Comparison of ENCODE assay signal across 8 mouse cellular contexts in the genomic region with DNA sequence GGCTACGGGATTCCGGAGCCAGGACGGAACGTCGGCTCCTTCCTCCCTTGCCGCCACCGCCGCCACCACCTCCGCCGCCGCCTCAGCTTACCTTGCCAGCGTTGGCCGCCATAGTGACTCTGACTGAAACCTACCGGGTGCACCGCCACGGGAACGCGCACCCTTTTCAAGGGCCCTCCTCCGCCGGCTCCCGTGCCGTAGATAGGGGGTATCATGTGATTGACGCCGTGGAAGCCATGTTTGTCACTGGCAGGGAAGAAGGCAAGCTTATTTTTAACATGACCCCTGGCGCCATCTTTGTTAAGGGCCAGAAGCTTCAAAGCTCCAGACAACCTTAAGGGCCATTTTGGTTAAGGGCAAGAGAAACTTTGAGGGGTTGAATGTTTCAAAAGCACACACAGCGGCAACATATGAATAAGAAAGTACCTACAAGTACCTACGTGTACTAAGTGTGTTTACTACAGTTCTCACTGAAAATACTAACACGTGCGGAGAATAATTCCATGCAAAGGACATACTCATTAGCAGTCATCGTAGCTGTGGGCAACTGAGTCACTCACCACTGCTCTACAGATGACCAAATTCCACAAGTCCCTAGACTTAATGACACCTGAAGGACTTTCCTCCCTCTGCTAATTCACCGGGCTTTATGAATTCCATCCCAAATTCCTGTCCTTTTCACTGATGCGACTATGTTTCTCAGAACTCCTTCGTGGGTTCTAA. TPM values are rescaled to one million over a fixed set of nuclear protein-coding genes. Genes with fewer than 3 reads are reported as not detected.
A peak's percentile ranks its signal among the peaks of the same experiment; 100 is the strongest.
DNase-seq lines count a peak whose midpoint lies in the region; ATAC-seq and TF ChIP-seq lines count a peak whose summit lies in the region.

Gene Slmap (minus strand): TSS at position 175 of the 723 bp plus-strand sequence.

- H3K9ac ChIP-seq in embryonic facial prominence, embryonic 13.5 days: peak within 1 kb of the TSS; percentile 95
- H3K9ac ChIP-seq in limb, embryonic 12.5 days (replicated peaks): peak within 1 kb of the TSS; percentile 95
- H3K9ac ChIP-seq in midbrain, embryonic 15.5 days: peak within 1 kb of the TSS; percentile 93

- peak; percentile 49 for TF ChIP-seq POLR2A in kidney, adult 2 months (IDR thresholded peaks at IDR 0.05; ENCODE audit: low read depth, low read length)
- peak; percentile 51; the same call in 1 of the 2 replicates for TF ChIP-seq POLR2A in spleen, adult 2 months (IDR thresholded peaks at IDR 0.05; ENCODE audit: low read depth, low read length)

- DNase-seq in 3134 (ENCODE audit: extremely low read depth, insufficient read length, low spot score): peak; percentile 87
- peak; percentile 98 to 99 for DNase-seq in adrenal gland, postnatal 36 days
- peak; percentile 99 to 100 for DNase-seq in heart, adult 18-20 months
- peak; percentile 100 for DNase-seq in kidney, adult 2 months
- DNase-seq in spleen, adult 2 months (ENCODE audit: low read depth in 1 of 2, low spot score in 2 of 2): peak; percentile 99

- peak; percentile 94 for ATAC-seq in embryonic facial prominence, embryonic 13.5 days (ENCODE audit: insufficient number of reproducible peaks, insufficient read depth, low FRiP score, low TSS enrichment, low read depth)
- peak; percentile 94 for ATAC-seq in limb, embryonic 12.5 days (ENCODE audit: insufficient number of reproducible peaks, insufficient read depth, low FRiP score, low TSS enrichment, low read depth)
- peak; percentile 96 for ATAC-seq in midbrain, embryonic 15.5 days (replicated peaks)

- peak within 1 kb of the TSS; percentile 97 for H3K4me3 ChIP-seq in embryonic facial prominence, embryonic 13.5 days
- peak within 1 kb of the TSS; percentile 70 for H3K4me3 ChIP-seq in kidney, adult 2 months (ENCODE audit: insufficient read depth, low read depth, low read length)
- H3K4me3 ChIP-seq in limb, embryonic 12.5 days (replicated peaks): peak within 1 kb of the TSS; percentile 93
- peak within 1 kb of the TSS; percentile 97 for H3K4me3 ChIP-seq in midbrain, embryonic 15.5 days
- H3K4me3 ChIP-seq in spleen, adult 2 months (ENCODE audit: extremely low read depth, insufficient read depth, insufficient read length): peak within 1 kb of the TSS; percentile 100

- peaks cover 4% of the 10 kb centered on the region; the same call in 1 of the 2 replicates for H3K36me3 ChIP-seq in embryonic facial prominence, embryonic 13.5 days
- no peaks in the 10 kb centered on the region for H3K36me3 ChIP-seq in kidney, adult 2 months (ENCODE audit: control insufficient read depth, insufficient read depth, low read length)
- 0 out of 2 replicates have a peak, but pooled peaks cover 2% of the 10 kb centered on the region for H3K36me3 ChIP-seq in limb, embryonic 12.5 days
- no peaks in the 10 kb centered on the region for H3K36me3 ChIP-seq in midbrain, embryonic 15.5 days (replicated peaks)
- no peaks in the 10 kb centered on the region; the same call in 1 of the 2 replicates for H3K36me3 ChIP-seq in spleen, adult 2 months (ENCODE audit: control insufficient read depth, insufficient read depth, low read length)

- H3K4me2 ChIP-seq in embryonic facial prominence, embryonic 13.5 days: peak within 1 kb of the TSS; percentile 77
- H3K4me2 ChIP-seq in limb, embryonic 12.5 days: peak within 1 kb of the TSS; percentile 89
- H3K4me2 ChIP-seq in midbrain, embryonic 15.5 days: peak within 1 kb of the TSS; percentile 87

- no peaks in the 10 kb centered on the region for H3K9me3 ChIP-seq in embryonic facial prominence, embryonic 13.5 days
- no peaks in the 10 kb centered on the region for H3K9me3 ChIP-seq in limb, embryonic 12.5 days
- no peaks in the 10 kb centered on the region for H3K9me3 ChIP-seq in midbrain, embryonic 15.5 days

- no peak for TF ChIP-seq CTCF in kidney, adult 2 months (conservative IDR thresholded peaks at IDR 0.05; ENCODE audit: insufficient read depth, insufficient read length, low read depth, low read length)
- TF ChIP-seq CTCF in spleen, adult 2 months (IDR thresholded peaks at IDR 0.05; ENCODE audit: extremely low read depth, insufficient read depth, insufficient read length, insufficient replicate concordance): no peak

- peaks cover 26% of the 10 kb centered on the region for H3K4me1 ChIP-seq in embryonic facial prominence, embryonic 13.5 days
- H3K4me1 ChIP-seq in kidney, adult 2 months (ENCODE audit: control insufficient read depth, insufficient read depth, low read length): peaks cover 22% of the 10 kb centered on the region
- H3K4me1 ChIP-seq in limb, embryonic 12.5 days (replicated peaks): peaks cover 25% of the 10 kb centered on the region
- H3K4me1 ChIP-seq in midbrain, embryonic 15.5 days: peaks cover 32% of the 10 kb centered on the region
- peaks cover 17% of the 10 kb centered on the region for H3K4me1 ChIP-seq in spleen, adult 2 months (ENCODE audit: control insufficient read depth, insufficient read depth, insufficient read length)

- peak within 1 kb of the TSS; percentile 80 for H3K27ac ChIP-seq in embryonic facial prominence, embryonic 13.5 days
- peak within 1 kb of the TSS; percentile 48 for H3K27ac ChIP-seq in kidney, adult 2 months (ENCODE audit: insufficient read depth, low read depth, low read length)
- H3K27ac ChIP-seq in limb, embryonic 12.5 days: peak within 1 kb of the TSS; percentile 84
- H3K27ac ChIP-seq in midbrain, embryonic 15.5 days: peak within 1 kb of the TSS; percentile 87
- H3K27ac ChIP-seq in spleen, adult 2 months (ENCODE audit: insufficient read depth, low read length): peak within 1 kb of the TSS; percentile 79

- 14% methylated on average over 30 of the region's 33 CpGs for whole genome bisulfite sequencing in embryonic facial prominence, embryonic 13.5 days
- 13% methylated on average over 33 of the region's 33 CpGs for WGBS in kidney, adult 2 months
- WGBS in limb, embryonic 12.5 days: 13% methylated on average over 33 of the region's 33 CpGs
- 12% methylated on average over 33 of the region's 33 CpGs for WGBS in midbrain, embryonic 15.5 days
- WGBS in spleen, adult 2 months: 14% methylated on average over 33 of the region's 33 CpGs

- H3K27me3 ChIP-seq in embryonic facial prominence, embryonic 13.5 days: no peaks in the 10 kb centered on the region
- no peaks in the 10 kb centered on the region for H3K27me3 ChIP-seq in kidney, adult 2 months (replicated peaks; ENCODE audit: control insufficient read depth, insufficient read depth, low read length)
- no peaks in the 10 kb centered on the region for H3K27me3 ChIP-seq in limb, embryonic 12.5 days
- no peaks in the 10 kb centered on the region for H3K27me3 ChIP-seq in midbrain, embryonic 15.5 days (replicated peaks)
- no peaks in the 10 kb centered on the region for H3K27me3 ChIP-seq in spleen, adult 2 months (ENCODE audit: control insufficient read depth, insufficient read depth, low read length)

RNA-seq across cellular contexts. Expression of gene Slmap, which starts in this region (rescaled TPM):
- 10 to 100 TPM; 76.2 to 84.7 TPM for total RNA-seq in adrenal gland, postnatal 36 days (2021)
- polyA plus RNA-seq in embryonic facial prominence, embryonic 13.5 days (2015; fragmentation: Nextera tagmentation; extraction: Ambion mirVana): 17.1 and 19.6 TPM in 2 replicates
- total RNA-seq in heart, adult 18-20 months (2021): 100 to 1,000 TPM; 233 to 263 TPM
- polyA plus RNA-seq in kidney, adult 2 months (2012; rRNA removed): 19.3 and 20.0 TPM in 2 replicates
- 22.9 and 23.5 TPM in 2 replicates for polyA plus RNA-seq in limb, embryonic 12.5 days (2016; fragmentation: Nextera tagmentation; extraction: Ambion mirVana)
- polyA plus RNA-seq in midbrain, embryonic 15.5 days (2015; fragmentation: Nextera tagmentation; extraction: Ambion mirVana): 12.6 and 13.1 TPM in 2 replicates
- polyA plus RNA-seq in spleen, adult 2 months (2012; rRNA removed): 9.3 and 14.8 TPM in 2 replicates

Comparison
In these comparisons a context has a peak if more than half of its experiments do, and no peak if none do; other contexts are left out.
1. Peak in every context shown above with its lines: DNase-seq, ATAC-seq, H3K4me3 ChIP-seq and H3K27ac ChIP-seq.